Mouse (Mus musculus) B cell, adult 2 months (primary cell): Measurements from ENCODE around the gene Prkcz.

Experiments used
- DNase-seq, 2 experiments: peaks; one replicate each; pipeline ENCODE4 v3.0.0; 2022

The Prkcz gene

DNA sequence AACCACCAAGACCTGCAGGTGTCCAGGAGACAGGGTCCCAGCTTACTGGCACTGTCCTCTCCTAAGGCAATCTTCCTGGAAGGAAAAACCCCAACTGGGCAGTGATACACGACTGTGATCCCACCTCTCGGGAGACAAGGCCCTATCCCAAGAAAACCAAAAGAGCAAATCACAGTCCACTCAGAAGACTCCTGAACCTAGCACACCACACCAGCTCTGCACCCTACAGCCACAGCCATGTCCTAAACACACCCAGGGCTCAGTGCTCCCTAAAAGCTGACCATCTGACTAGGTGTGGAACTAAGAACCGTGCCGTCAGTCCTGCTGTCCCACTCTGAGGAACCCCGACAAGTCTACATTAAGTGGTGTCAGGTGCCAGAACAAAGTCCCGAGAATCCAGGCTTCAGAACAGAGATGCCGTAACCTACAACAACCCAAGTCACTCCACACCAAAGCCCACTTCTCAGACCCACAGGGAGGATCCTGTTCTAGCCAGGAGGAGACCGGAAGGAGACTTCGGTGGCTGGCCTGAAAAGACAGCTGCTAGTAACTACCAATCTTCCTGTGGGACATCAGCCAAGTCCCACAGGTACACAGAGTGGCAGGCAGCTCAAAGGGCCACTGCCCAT, 142.9 kb downstream of the Prkcz start:
- no peak for DNase-seq

DNA sequence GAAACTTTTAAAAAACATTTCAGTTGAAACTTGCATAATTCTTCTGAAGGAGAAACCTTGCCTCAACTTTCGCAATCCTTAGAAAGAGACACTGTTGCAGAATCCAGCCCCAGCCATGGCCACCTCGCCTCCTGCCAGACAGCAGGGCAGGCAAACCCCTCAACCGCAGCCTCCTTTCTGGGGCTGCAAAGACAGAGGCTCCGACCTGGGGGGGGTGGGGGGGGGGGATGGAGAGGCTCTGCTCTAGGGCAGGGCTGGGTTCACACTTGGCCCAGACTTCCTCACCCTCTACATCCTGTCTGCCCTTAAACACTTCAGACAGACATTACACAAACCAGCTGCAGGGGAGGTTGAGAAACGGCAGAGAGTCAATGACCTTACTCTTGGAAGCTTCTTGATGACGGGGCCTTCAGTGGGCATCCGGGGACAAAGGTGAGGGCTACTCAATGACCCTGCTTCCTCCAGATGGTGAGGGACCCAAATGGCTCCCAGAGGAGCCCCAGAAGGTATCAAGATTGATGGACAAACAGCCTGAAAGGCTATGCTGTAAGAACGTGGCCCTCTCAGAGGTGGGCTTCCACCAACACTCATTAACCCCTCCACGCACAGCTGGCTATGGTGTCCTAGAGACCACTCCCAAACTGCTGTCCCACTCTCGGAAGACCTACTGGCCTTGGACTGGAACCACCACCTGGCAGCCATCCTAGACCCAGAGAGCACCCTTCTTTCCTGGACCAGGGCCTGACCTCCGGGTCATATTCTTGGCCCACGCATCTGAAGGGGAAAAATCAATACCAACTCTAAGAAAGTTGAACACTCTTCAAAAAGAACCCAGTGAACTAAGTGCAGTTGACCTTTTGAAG, 143.7 kb downstream of the Prkcz start:
- peak; percentile 33 to 36 for DNase-seq

DNA sequence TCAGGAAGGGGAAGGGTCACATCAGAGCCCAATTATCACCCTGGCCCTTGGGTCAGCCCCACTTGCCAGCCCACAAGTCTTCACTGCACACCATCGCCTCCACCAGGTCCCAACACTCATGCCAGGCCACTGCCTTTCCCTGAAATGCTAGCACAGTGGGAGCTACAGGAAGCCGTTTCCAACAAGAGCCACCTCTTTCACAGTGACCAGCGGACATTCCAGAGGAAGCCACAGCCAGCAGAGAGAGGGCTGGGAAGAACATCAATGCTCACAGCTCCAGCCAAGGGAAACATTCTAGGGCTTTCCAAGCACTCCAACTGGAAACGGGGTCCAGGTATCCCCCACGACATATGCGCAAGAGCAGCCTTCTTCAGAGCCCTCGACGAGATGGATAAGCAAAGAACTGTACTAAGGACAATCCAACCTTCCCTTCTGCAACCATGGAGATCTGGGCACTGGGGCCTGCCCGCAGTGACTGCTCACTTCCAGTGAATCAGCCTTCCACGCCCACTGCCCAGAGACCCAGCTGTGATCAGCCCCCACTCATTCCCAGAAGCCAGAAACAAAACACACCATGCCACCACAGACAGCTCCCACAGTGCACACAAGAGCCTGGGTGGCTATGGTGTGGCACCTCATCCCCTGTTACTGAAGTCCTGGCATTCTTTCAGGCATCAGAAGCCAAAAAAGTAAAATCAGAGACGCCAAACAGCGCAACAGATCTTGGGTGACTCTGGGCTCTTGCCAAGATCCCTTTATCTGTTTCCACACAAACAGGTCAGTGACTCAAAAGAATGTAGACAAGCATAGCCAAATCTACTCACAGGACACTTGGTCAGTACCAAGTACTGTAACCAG, 145.2 kb downstream of the Prkcz start:
- DNase-seq, result no peak

DNA sequence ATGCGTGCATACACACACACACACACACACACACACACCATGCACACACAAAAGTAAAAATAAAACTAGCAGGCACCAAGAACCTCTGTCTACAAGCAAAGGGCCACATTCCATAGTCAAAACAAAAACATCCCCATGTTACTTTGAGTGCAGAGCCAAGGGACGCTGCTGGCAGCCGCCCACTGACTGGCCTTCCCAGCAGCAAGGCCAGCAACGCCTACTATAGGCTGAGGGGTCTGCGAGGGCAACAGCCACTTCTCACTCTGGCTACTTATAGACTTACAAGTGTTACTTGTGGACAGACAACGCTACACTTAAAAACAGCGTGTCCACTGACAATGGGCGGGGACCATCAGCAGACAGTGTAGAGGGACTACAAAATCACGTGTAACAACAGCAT, 146.0 kb downstream of the Prkcz start:
- no peak for DNase-seq

DNA sequence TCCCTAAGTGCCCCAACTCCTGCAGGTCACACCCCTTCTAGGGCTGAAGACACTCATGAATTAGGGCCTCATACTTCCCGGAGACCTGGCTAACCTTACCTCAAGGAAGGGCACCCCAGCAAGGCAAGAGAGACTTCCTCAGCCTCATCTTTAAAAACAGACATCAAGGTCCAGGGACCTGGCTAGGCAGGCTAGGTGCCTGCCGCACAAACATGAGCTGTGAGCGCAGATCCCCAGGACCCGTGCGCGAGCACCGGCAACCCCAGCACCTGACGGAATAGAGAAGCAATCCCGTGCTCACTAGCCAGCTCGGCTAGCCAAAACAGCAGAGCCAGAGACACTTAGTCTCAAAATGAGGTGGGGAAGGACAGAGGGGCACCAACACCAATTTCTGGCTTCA, 146.4 kb downstream of the Prkcz start:
- no peak for DNase-seq

DNA sequence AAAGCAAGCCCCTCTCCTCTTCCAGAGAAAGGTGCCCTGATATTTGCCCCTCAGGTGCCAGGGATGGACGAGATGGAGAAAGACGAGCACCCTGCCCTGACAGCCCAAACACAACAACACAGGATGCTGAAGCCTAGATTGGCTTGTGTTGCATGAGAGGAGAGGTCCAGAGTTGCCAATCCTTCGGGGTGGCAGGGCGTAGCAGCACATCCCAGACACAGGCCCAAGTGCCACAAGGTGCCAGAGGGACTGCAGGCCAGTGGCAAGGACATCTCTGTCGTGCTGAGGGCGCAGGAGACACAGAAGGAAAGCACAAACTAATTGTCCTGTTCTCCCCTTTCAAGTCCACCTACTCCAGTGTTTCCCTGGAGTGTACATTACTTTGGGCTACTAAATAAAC, 147.0 kb downstream of the Prkcz start:
- no peak for DNase-seq

DNA sequence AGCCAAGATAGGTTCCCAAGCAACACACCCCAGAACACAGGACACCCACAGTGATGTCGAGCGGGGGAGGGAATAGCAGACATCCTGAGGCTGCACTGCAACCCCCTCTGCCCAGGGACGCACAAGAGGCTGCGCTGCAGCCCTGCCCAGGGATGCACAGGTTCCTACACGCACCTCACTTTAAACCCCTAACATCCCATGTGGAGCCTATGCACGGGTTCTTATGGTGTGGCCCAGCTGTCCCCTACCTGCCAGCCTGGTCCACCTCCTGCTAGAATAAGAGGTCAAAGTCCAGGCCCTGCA, 147.5 kb downstream of the Prkcz start:
- no peak for DNase-seq

DNA sequence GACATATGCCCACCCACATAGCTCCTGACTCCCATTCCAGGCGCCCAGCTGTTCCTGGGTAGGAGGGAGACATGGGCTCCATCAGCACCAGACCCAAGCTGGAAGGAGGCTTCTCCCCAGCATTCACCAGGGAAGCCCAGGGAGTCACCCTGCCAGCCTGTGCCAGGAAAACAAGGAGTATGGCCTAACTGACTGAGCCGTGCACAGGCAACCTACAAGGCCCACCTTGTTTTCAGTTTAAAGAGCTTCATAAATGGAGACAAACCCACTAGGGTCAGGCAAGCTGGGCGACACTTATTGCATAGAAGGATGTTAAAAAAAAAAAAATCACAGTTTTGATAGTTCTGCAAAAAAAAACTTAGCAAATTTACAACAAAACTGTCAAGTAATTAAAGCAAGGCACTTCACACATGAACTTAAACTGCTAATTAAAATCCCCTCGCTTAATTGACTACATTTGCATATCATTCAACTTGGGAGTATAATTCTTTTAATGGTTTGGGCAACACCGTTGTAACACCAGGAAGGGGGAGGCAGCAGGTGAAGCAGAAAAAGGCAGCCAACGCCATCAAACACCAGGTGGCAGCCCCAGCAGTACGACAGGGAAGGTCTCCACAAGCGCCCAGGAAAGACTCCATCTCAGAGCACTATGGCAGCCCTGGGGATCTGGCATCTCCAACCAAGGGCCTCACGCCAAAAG, 148.0 kb downstream of the Prkcz start:
- DNase-seq, result no peak
